14 mouse cellular contexts compared by ENCODE assay signal in the genomic region with DNA sequence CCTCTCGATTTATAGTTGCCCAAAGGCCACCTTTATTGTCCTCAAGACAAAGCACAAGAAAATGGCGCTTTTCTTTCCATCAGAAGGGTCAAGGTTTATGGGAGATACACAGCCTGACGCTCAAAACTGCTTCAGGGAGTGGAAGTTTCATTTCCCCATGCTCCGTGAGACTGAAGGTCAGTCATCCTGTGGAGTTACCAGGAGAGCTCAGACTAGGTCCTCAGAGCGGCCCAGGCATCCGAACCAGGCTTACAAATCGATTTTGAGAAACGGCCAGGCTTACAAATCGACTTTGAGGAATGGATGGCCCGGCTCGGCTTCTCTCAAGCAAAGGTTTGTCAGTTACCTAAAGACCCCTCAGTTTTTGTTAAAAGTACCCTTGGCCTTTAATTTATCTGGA.
A peak's percentile ranks its signal among the peaks of the same experiment; 100 is the strongest.
DNase-seq lines count a peak whose midpoint lies in the region; ATAC-seq and TF ChIP-seq lines count a peak whose summit lies in the region.
"Had no signal": no experiment of that assay in that cellular context is flagged by ENCODE, and none has a peak within 500 bp of the region (broad histone marks: within the 10 kb centered on the region; RNA-seq: fewer than 3 reads in every experiment).

No protein-coding gene starts in this region.

- no peak for TF ChIP-seq EP300 in stomach, postnatal 0 days (optimal IDR thresholded peaks at IDR 0.05)
- no peak for TF ChIP-seq EP300 in lung, postnatal 0 days (IDR thresholded peaks at IDR 0.05)

- H3K27me3 ChIP-seq in forebrain, embryonic 13.5 days, result no peaks in the 10 kb centered on the region
- no peaks in the 10 kb centered on the region for H3K27me3 ChIP-seq in forebrain, embryonic 14.5 days (replicated peaks; ENCODE audit: control insufficient read depth, insufficient read depth, low read length)
- no peaks in the 10 kb centered on the region for H3K27me3 ChIP-seq in stomach, embryonic 14.5 days (ENCODE audit: control insufficient read depth, insufficient read depth, low read length)
- no peaks in the 10 kb centered on the region for H3K27me3 ChIP-seq in stomach, postnatal 0 days (ENCODE audit: control insufficient read depth, insufficient read depth, low read length)
- peaks cover 14% of the 10 kb centered on the region for H3K27me3 ChIP-seq in limb, embryonic 12.5 days
- H3K27me3 ChIP-seq in lung, postnatal 0 days (replicated peaks; ENCODE audit: insufficient read depth, low read length), result no peaks in the 10 kb centered on the region
- H3K27me3 ChIP-seq: embryonic facial prominence, embryonic 13.5 days had no signal

- H3K9me3 ChIP-seq in forebrain, embryonic 13.5 days (replicated peaks), result no peaks in the 10 kb centered on the region
- H3K9me3 ChIP-seq in forebrain, embryonic 14.5 days (replicated peaks; ENCODE audit: control insufficient read depth, low read length), result no peaks in the 10 kb centered on the region
- no peaks in the 10 kb centered on the region for H3K9me3 ChIP-seq in stomach, embryonic 14.5 days (ENCODE audit: control insufficient read depth, low read depth, low read length)
- H3K9me3 ChIP-seq in stomach, postnatal 0 days (ENCODE audit: control insufficient read depth, low read length), result no peaks in the 10 kb centered on the region
- H3K9me3 ChIP-seq in limb, embryonic 12.5 days, result no peaks in the 10 kb centered on the region
- no peaks in the 10 kb centered on the region for H3K9me3 ChIP-seq in lung, postnatal 0 days (ENCODE audit: low read length)
- H3K9me3 ChIP-seq: embryonic facial prominence, embryonic 13.5 days had no signal

- H3K4me1 ChIP-seq in forebrain, embryonic 13.5 days, result peaks cover 15% of the 10 kb centered on the region
- H3K4me1 ChIP-seq in forebrain, embryonic 14.5 days (ENCODE audit: control insufficient read depth, insufficient read depth, low read length), result peaks cover 10% of the 10 kb centered on the region
- peaks cover 16% of the 10 kb centered on the region for H3K4me1 ChIP-seq in stomach, embryonic 14.5 days (ENCODE audit: control insufficient read depth, insufficient read depth, low read length)
- 0 out of 2 replicates have a peak, but pooled peaks cover 2% of the 10 kb centered on the region for H3K4me1 ChIP-seq in stomach, postnatal 0 days (replicated peaks; ENCODE audit: control insufficient read depth, insufficient read depth)
- peaks cover 42% of the 10 kb centered on the region for H3K4me1 ChIP-seq in limb, embryonic 12.5 days (replicated peaks)
- no peaks in the 10 kb centered on the region for H3K4me1 ChIP-seq in lung, postnatal 0 days (ENCODE audit: insufficient read depth, low read depth, low read length)

- peak overlapping the region; percentile 10; the same call in 1 of the 2 replicates for H3K27ac ChIP-seq in forebrain, embryonic 13.5 days
- H3K27ac ChIP-seq in forebrain, embryonic 14.5 days (ENCODE audit: low read depth, low read length), result no peak overlapping the region
- peak overlapping the region; percentile 74; the same call in 1 of the 2 replicates for H3K27ac ChIP-seq in stomach, embryonic 14.5 days (ENCODE audit: low read length)
- no peak overlapping the region for H3K27ac ChIP-seq in stomach, postnatal 0 days (replicated peaks)
- peak overlapping the region; percentile 80 for H3K27ac ChIP-seq in limb, embryonic 12.5 days
- H3K27ac ChIP-seq in lung, postnatal 0 days (ENCODE audit: low read length), result no peak overlapping the region
- H3K27ac ChIP-seq: forebrain, embryonic 10.5 days; hindbrain, postnatal 0 days; liver, embryonic 14.5 days had no signal

- 95% methylated on average over 11 of the region's 11 CpGs for WGBS in forebrain, embryonic 13.5 days
- 92% methylated on average over 11 of the region's 11 CpGs for WGBS in forebrain, embryonic 14.5 days
- 68% methylated on average over 11 of the region's 11 CpGs for WGBS in stomach, embryonic 14.5 days
- WGBS in stomach, postnatal 0 days, result 80% methylated on average over 11 of the region's 11 CpGs
- WGBS in limb, embryonic 12.5 days, result 69% methylated on average over 11 of the region's 11 CpGs
- WGBS in lung, postnatal 0 days, result 89% methylated on average over 11 of the region's 11 CpGs

- no peak for TF ChIP-seq CTCF in stomach, postnatal 0 days (IDR thresholded peaks at IDR 0.05; ENCODE audit: low read depth)
- no peak for TF ChIP-seq CTCF in lung, postnatal 0 days (IDR thresholded peaks at IDR 0.05)

- H3K4me2 ChIP-seq in forebrain, embryonic 13.5 days, result no peak overlapping the region
- no peak overlapping the region for H3K4me2 ChIP-seq in forebrain, embryonic 14.5 days (ENCODE audit: low read length)
- no peak overlapping the region for H3K4me2 ChIP-seq in stomach, embryonic 14.5 days (replicated peaks; ENCODE audit: low read depth, low read length)
- H3K4me2 ChIP-seq in stomach, postnatal 0 days (replicated peaks; ENCODE audit: low read depth), result no peak overlapping the region
- no peak overlapping the region for H3K4me2 ChIP-seq in limb, embryonic 12.5 days
- H3K4me2 ChIP-seq in lung, postnatal 0 days (replicated peaks; ENCODE audit: low read depth, low read length), result no peak overlapping the region

- no peak overlapping the region for H3K4me3 ChIP-seq in forebrain, embryonic 13.5 days
- no peak overlapping the region for H3K4me3 ChIP-seq in forebrain, embryonic 14.5 days (ENCODE audit: low read depth, low read length)
- H3K4me3 ChIP-seq in stomach, embryonic 14.5 days (ENCODE audit: low read depth, low read length), result no peak overlapping the region
- no peak overlapping the region for H3K4me3 ChIP-seq in stomach, postnatal 0 days (ENCODE audit: low read depth, low read length)
- no peak overlapping the region for H3K4me3 ChIP-seq in limb, embryonic 12.5 days (replicated peaks)
- H3K4me3 ChIP-seq in lung, postnatal 0 days (ENCODE audit: low read depth, low read length), result no peak overlapping the region
- H3K4me3 ChIP-seq: embryonic facial prominence, embryonic 13.5 days; forebrain, embryonic 10.5 days had no signal

- no peak overlapping the region for H3K9ac ChIP-seq in forebrain, embryonic 13.5 days
- H3K9ac ChIP-seq in forebrain, embryonic 14.5 days (ENCODE audit: low read length), result no peak overlapping the region
- H3K9ac ChIP-seq in stomach, embryonic 14.5 days (replicated peaks; ENCODE audit: low read depth, low read length), result no peak overlapping the region
- no peak overlapping the region for H3K9ac ChIP-seq in stomach, postnatal 0 days (ENCODE audit: low read length)
- no peak overlapping the region for H3K9ac ChIP-seq in limb, embryonic 12.5 days (replicated peaks)
- H3K9ac ChIP-seq in lung, postnatal 0 days (replicated peaks; ENCODE audit: low read depth), result no peak overlapping the region
- H3K9ac ChIP-seq: embryonic facial prominence, embryonic 13.5 days; liver, embryonic 14.5 days had no signal

- DNase-seq in forebrain, embryonic 14.5 days (ENCODE audit: low spot score), result no peak
- DNase-seq in stomach, postnatal 0 days (ENCODE audit: low spot score), result no peak
- DNase-seq in frontal cortex, postnatal 10 days (ENCODE audit: low spot score in 2 of 2), result no peak
- DNase-seq in left cerebral cortex, postnatal 25 days (ENCODE audit: low spot score in 2 of 2), result no peak
- no peak for DNase-seq in lung, postnatal 0 days (ENCODE audit: low spot score)
- DNase-seq: kidney, postnatal 14 days; lung, postnatal 4 days had no signal

- no peaks in the 10 kb centered on the region for H3K36me3 ChIP-seq in forebrain, embryonic 13.5 days (ENCODE audit: poor library complexity, severe bottlenecking)
- no peaks in the 10 kb centered on the region for H3K36me3 ChIP-seq in forebrain, embryonic 14.5 days (ENCODE audit: control insufficient read depth, insufficient read depth, low read length)
- H3K36me3 ChIP-seq in stomach, embryonic 14.5 days (ENCODE audit: control insufficient read depth, insufficient read depth, low read length), result no peaks in the 10 kb centered on the region
- no peaks in the 10 kb centered on the region for H3K36me3 ChIP-seq in stomach, postnatal 0 days (ENCODE audit: control insufficient read depth, insufficient read depth, low read length)
- no peaks in the 10 kb centered on the region for H3K36me3 ChIP-seq in limb, embryonic 12.5 days
- no peaks in the 10 kb centered on the region for H3K36me3 ChIP-seq in lung, postnatal 0 days (ENCODE audit: insufficient read depth, low read length)
- H3K36me3 ChIP-seq: embryonic facial prominence, embryonic 13.5 days had no signal

- intact Hi-C loops in left cerebral cortex, postnatal 25 days (cut with DNase I), result no loop called here

- no peak for ATAC-seq in forebrain, embryonic 13.5 days
- no peak for ATAC-seq in forebrain, embryonic 14.5 days
- ATAC-seq in stomach, embryonic 14.5 days (ENCODE audit: insufficient number of reproducible peaks, insufficient read depth, low FRiP score, low read depth), result no peak
- no peak for ATAC-seq in stomach, postnatal 0 days (ENCODE audit: low FRiP score, low TSS enrichment)
- ATAC-seq in limb, embryonic 12.5 days (ENCODE audit: insufficient number of reproducible peaks, insufficient read depth, low FRiP score, low TSS enrichment, low read depth), result no peak
- no peak for ATAC-seq in lung, postnatal 0 days

Comparison
In these comparisons a context has a peak if more than half of its experiments do, and no peak if none do; other contexts are left out.
1. H3K27ac ChIP-seq: peak in forebrain, embryonic 13.5 days (single experiment), stomach, embryonic 14.5 days (single experiment) and limb, embryonic 12.5 days (single experiment); none in forebrain, embryonic 14.5 days (single experiment), stomach, postnatal 0 days (single experiment) and lung, postnatal 0 days (single experiment).